Mouse (Mus musculus): Measurements from ENCODE around the gene Nt5c3b. TPM values are rescaled to one million over a fixed set of nuclear protein-coding genes. Genes with fewer than 3 reads are reported as not detected.

The Nt5c3b gene
- 173 and 183 TPM in 2 replicates for polyA plus RNA-seq (2016; fragmentation: Nextera tagmentation; extraction: Ambion mirVana)

- H3K9me3 ChIP-seq, result no peaks in the 10 kb centered on the region
- peaks cover 12% of the 10 kb centered on the region for H3K4me1 ChIP-seq (replicated peaks)
- no peak for ATAC-seq (ENCODE audit: insufficient number of reproducible peaks, insufficient read depth, low FRiP score, low TSS enrichment, low read depth)
- H3K36me3 ChIP-seq, result peaks cover 24% of the 10 kb centered on the region
- H3K27me3 ChIP-seq, result no peaks in the 10 kb centered on the region
- peak within 1 kb of the TSS; percentile 73 for H3K27ac ChIP-seq
- peak within 1 kb of the TSS; percentile 72 for H3K4me2 ChIP-seq
- peak within 1 kb of the TSS; percentile 85 for H3K4me3 ChIP-seq (replicated peaks)
- WGBS, result 88% methylated on average over 8 of the region's 8 CpGs
- peak within 1 kb of the TSS; percentile 94 for H3K9ac ChIP-seq (replicated peaks)
These were observed at the start of gene Nt5c3b, which contains the start of gene Klhl10 for GRCm38 (mm10) chr11:100441797-100442196. Gene Nt5c3b, minus strand, starts transcription at chr11:100441808. Gene Klhl10, plus strand, starts transcription at chr11:100441917.

GRCm38 (mm10) chr11:100490951-100491350, 49.3 kb upstream of the Nt5c3b start:
- WGBS, result 87% methylated on average over 6 of the region's 6 CpGs
- H3K36me3 ChIP-seq, result peaks cover 97% of the 10 kb centered on the region
- H3K27ac ChIP-seq, result no peak overlapping the region
- H3K9me3 ChIP-seq, result no peaks in the 10 kb centered on the region
- H3K4me1 ChIP-seq (replicated peaks), result no peaks in the 10 kb centered on the region
- H3K9ac ChIP-seq (replicated peaks), result no peak overlapping the region
- H3K4me2 ChIP-seq, result no peak overlapping the region
- H3K27me3 ChIP-seq, result no peaks in the 10 kb centered on the region
- H3K4me3 ChIP-seq (replicated peaks), result no peak overlapping the region
- no peak for ATAC-seq (ENCODE audit: insufficient number of reproducible peaks, insufficient read depth, low FRiP score, low TSS enrichment, low read depth)

GRCm38 (mm10) chr11:100485801-100486538, 44.4 kb upstream of the Nt5c3b start:
- Histone ChIP-seq H3K36me3 (peaks cover 100% of the 10 kb centered on the region), H3K4me2 (no peak overlapping the region)
- ATAC-seq (ENCODE audit: insufficient number of reproducible peaks, insufficient read depth, low FRiP score, low TSS enrichment, low read depth), result no peak

GRCm38 (mm10) chr11:100484461-100484860, 42.9 kb upstream of the Nt5c3b start:
- no peak overlapping the region for H3K27ac ChIP-seq
- no peak overlapping the region for H3K9ac ChIP-seq (replicated peaks)
- no peaks in the 10 kb centered on the region for H3K27me3 ChIP-seq
- no peaks in the 10 kb centered on the region for H3K4me1 ChIP-seq (replicated peaks)
- no peak overlapping the region for H3K4me3 ChIP-seq (replicated peaks)
- 92% methylated on average over 3 of the region's 3 CpGs for WGBS
- ATAC-seq (ENCODE audit: insufficient number of reproducible peaks, insufficient read depth, low FRiP score, low TSS enrichment, low read depth), result no peak
- H3K4me2 ChIP-seq, result no peak overlapping the region
- H3K36me3 ChIP-seq, result peaks cover 100% of the 10 kb centered on the region
- no peaks in the 10 kb centered on the region for H3K9me3 ChIP-seq

More at GRCm38 (mm10) chr11:100485801-100486538, 44.4 kb upstream of the Nt5c3b start:
- H3K9me3 ChIP-seq, result no peaks in the 10 kb centered on the region
- H3K4me1 ChIP-seq (replicated peaks), result no peaks in the 10 kb centered on the region
- no peaks in the 10 kb centered on the region for H3K27me3 ChIP-seq
- no peak overlapping the region for H3K9ac ChIP-seq (replicated peaks)
- 87% methylated on average over 8 of the region's 8 CpGs for WGBS
- H3K27ac ChIP-seq, result no peak overlapping the region
- no peak overlapping the region for H3K4me3 ChIP-seq (replicated peaks)

GRCm38 (mm10) chr11:100479152-100479551, 37.5 kb upstream of the Nt5c3b start:
- Histone ChIP-seq H3K4me1 (replicated peaks) (no peaks in the 10 kb centered on the region), H3K27ac (no peak overlapping the region), H3K4me3 (replicated peaks) (no peak overlapping the region), H3K9ac (replicated peaks) (no peak overlapping the region), H3K9me3 (no peaks in the 10 kb centered on the region), H3K4me2 (no peak overlapping the region), H3K27me3 (no peaks in the 10 kb centered on the region), H3K36me3 (peaks cover 83% of the 10 kb centered on the region)
- ATAC-seq (ENCODE audit: insufficient number of reproducible peaks, insufficient read depth, low FRiP score, low TSS enrichment, low read depth), result no peak
- WGBS, result 73% methylated on average over 7 of the region's 7 CpGs

GRCm38 (mm10) chr11:100476281-100476680, 34.7 kb upstream of the Nt5c3b start:
- peaks cover 55% of the 10 kb centered on the region for H3K36me3 ChIP-seq

GRCm38 (mm10) chr11:100472935-100473295, 31.3 kb upstream of the Nt5c3b start:
- WGBS, result 31% methylated on average over 5 of the region's 5 CpGs
- Histone ChIP-seq H3K9ac (replicated peaks) (no peak overlapping the region), H3K9me3 (no peaks in the 10 kb centered on the region), H3K4me3 (replicated peaks) (peak overlapping the region; percentile 93), H3K4me2 (peak overlapping the region; percentile 90; the same call in 1 of the 2 replicates), H3K36me3 (peaks cover 22% of the 10 kb centered on the region), H3K27ac (no peak overlapping the region), H3K4me1 (replicated peaks) (peaks cover 20% of the 10 kb centered on the region), H3K27me3 (no peaks in the 10 kb centered on the region)
- ATAC-seq (ENCODE audit: insufficient number of reproducible peaks, insufficient read depth, low FRiP score, low TSS enrichment, low read depth), result 0 out of 2 replicates have a peak, but pooled peaks have one; percentile 6

More at GRCm38 (mm10) chr11:100476281-100476680, 34.7 kb upstream of the Nt5c3b start:
- no peaks in the 10 kb centered on the region for H3K27me3 ChIP-seq
- H3K4me1 ChIP-seq (replicated peaks), result peaks cover 4% of the 10 kb centered on the region
- H3K4me3 ChIP-seq (replicated peaks), result no peak overlapping the region
- ATAC-seq (ENCODE audit: insufficient number of reproducible peaks, insufficient read depth, low FRiP score, low TSS enrichment, low read depth), result no peak
- 94% methylated on average over 5 of the region's 5 CpGs for WGBS
- no peaks in the 10 kb centered on the region for H3K9me3 ChIP-seq
- no peak overlapping the region for H3K9ac ChIP-seq (replicated peaks)
- H3K4me2 ChIP-seq, result no peak overlapping the region
- no peak overlapping the region for H3K27ac ChIP-seq

- Histone ChIP-seq H3K9ac (replicated peaks) (peak within 1 kb of the TSS; percentile 94), H3K27ac (peak within 1 kb of the TSS; percentile 77), H3K4me3 (replicated peaks) (peak within 1 kb of the TSS; percentile 93), H3K36me3 (peaks cover 23% of the 10 kb centered on the region), H3K4me2 (peak within 1 kb of the TSS; percentile 90), H3K27me3 (no peaks in the 10 kb centered on the region), H3K9me3 (no peaks in the 10 kb centered on the region), H3K4me1 (replicated peaks) (peaks cover 20% of the 10 kb centered on the region)
- ATAC-seq (ENCODE audit: insufficient number of reproducible peaks, insufficient read depth, low FRiP score, low TSS enrichment, low read depth), result peak; percentile 79
- WGBS, result under 1% methylated on average over 83 of the region's 83 CpGs
These were observed 30.8 kb upstream of the Nt5c3b start, which contains the start of gene Klhl11 for GRCm38 (mm10) chr11:100472197-100472934. Gene Klhl11, minus strand, starts transcription at chr11:100472741.

- 4% methylated on average over 30 of the region's 30 CpGs for WGBS
- H3K4me3 ChIP-seq (replicated peaks), result peak overlapping the region; percentile 93
- H3K27me3 ChIP-seq, result no peaks in the 10 kb centered on the region
- peaks cover 20% of the 10 kb centered on the region for H3K4me1 ChIP-seq (replicated peaks)
- H3K4me2 ChIP-seq, result peak overlapping the region; percentile 90
- peak overlapping the region; percentile 94 for H3K9ac ChIP-seq (replicated peaks)
- ATAC-seq (ENCODE audit: insufficient number of reproducible peaks, insufficient read depth, low FRiP score, low TSS enrichment, low read depth), result no peak
- peaks cover 22% of the 10 kb centered on the region for H3K36me3 ChIP-seq
- no peaks in the 10 kb centered on the region for H3K9me3 ChIP-seq
- peak overlapping the region; percentile 77 for H3K27ac ChIP-seq
These were observed 30.0 kb upstream of the Nt5c3b start for GRCm38 (mm10) chr11:100471352-100472196.

- ATAC-seq (ENCODE audit: insufficient number of reproducible peaks, insufficient read depth, low FRiP score, low TSS enrichment, low read depth), result no peak
- Histone ChIP-seq H3K27me3 (no peaks in the 10 kb centered on the region), H3K9ac (replicated peaks) (no peak overlapping the region), H3K4me2 (no peak overlapping the region), H3K27ac (no peak overlapping the region), H3K4me1 (replicated peaks) (peaks cover 11% of the 10 kb centered on the region), H3K4me3 (replicated peaks) (no peak overlapping the region), H3K36me3 (peaks cover 40% of the 10 kb centered on the region), H3K9me3 (no peaks in the 10 kb centered on the region)
- 91% methylated on average over 1 of the region's 1 CpGs for WGBS
These were observed 24.2 kb upstream of the Nt5c3b start for GRCm38 (mm10) chr11:100465833-100466232.

Data from limb, embryonic 12.5 days (tissue).